Comparison of ENCODE assay signal across 17 mouse cellular contexts in genomic region chr3:37667736-37668135, GRCm38 (mm10). TPM values are rescaled to one million over a fixed set of nuclear protein-coding genes. Genes with fewer than 3 reads are reported as not detected.
A peak's percentile ranks its signal among the peaks of the same experiment; 100 is the strongest.
DNase-seq lines count a peak whose midpoint lies in the region; ATAC-seq and TF ChIP-seq lines count a peak whose summit lies in the region.
"Had no signal": no experiment of that assay in that cellular context is flagged by ENCODE, and none has a peak within 500 bp of the region (broad histone marks: within the 10 kb centered on the region; RNA-seq: fewer than 3 reads in every experiment).

No protein-coding gene starts in this region.

- no peak for ATAC-seq in intestine, embryonic 16.5 days
- no peak for ATAC-seq in intestine, embryonic 15.5 days
- ATAC-seq in midbrain, embryonic 13.5 days, result no peak
- ATAC-seq in stomach, postnatal 0 days (ENCODE audit: low FRiP score, low TSS enrichment), result no peak

- WGBS in intestine, embryonic 16.5 days, result 36% methylated on average over 7 of the region's 7 CpGs
- WGBS in intestine, embryonic 15.5 days, result 40% methylated on average over 7 of the region's 7 CpGs
- WGBS in midbrain, embryonic 10.5 days, result 36% methylated on average over 7 of the region's 7 CpGs
- 30% methylated on average over 7 of the region's 7 CpGs for WGBS in midbrain, embryonic 13.5 days
- 33% methylated on average over 7 of the region's 7 CpGs for WGBS in stomach, postnatal 0 days

- no peaks in the 10 kb centered on the region for H3K36me3 ChIP-seq in intestine, embryonic 16.5 days (ENCODE audit: control insufficient read depth, insufficient read depth, low read length)
- peaks cover 4% of the 10 kb centered on the region; the same call in 1 of the 2 replicates for H3K36me3 ChIP-seq in intestine, embryonic 15.5 days
- H3K36me3 ChIP-seq in midbrain, embryonic 10.5 days, result peaks cover 7% of the 10 kb centered on the region; the same call in 1 of the 2 replicates
- H3K36me3 ChIP-seq in midbrain, embryonic 13.5 days, result peaks cover 3% of the 10 kb centered on the region; the same call in 1 of the 2 replicates
- no peaks in the 10 kb centered on the region; the same call in 1 of the 2 replicates for H3K36me3 ChIP-seq in stomach, postnatal 0 days (ENCODE audit: control insufficient read depth, insufficient read depth, low read length)
- H3K36me3 ChIP-seq: G1E; midbrain, embryonic 12.5 days had no signal

- no peak overlapping the region for H3K4me2 ChIP-seq in intestine, embryonic 16.5 days (ENCODE audit: low read depth, low read length)
- no peak overlapping the region for H3K4me2 ChIP-seq in intestine, embryonic 15.5 days (replicated peaks)
- no peak overlapping the region for H3K4me2 ChIP-seq in midbrain, embryonic 13.5 days (replicated peaks)
- H3K4me2 ChIP-seq in stomach, postnatal 0 days (replicated peaks; ENCODE audit: low read depth), result no peak overlapping the region
- H3K4me2 ChIP-seq: heart, embryonic 11.5 days; limb, embryonic 13.5 days; midbrain, embryonic 12.5 days had no signal

- H3K9ac ChIP-seq in intestine, embryonic 16.5 days (ENCODE audit: low read depth, low read length), result no peak overlapping the region
- no peak overlapping the region for H3K9ac ChIP-seq in intestine, embryonic 15.5 days
- no peak overlapping the region for H3K9ac ChIP-seq in midbrain, embryonic 13.5 days (replicated peaks)
- H3K9ac ChIP-seq in stomach, postnatal 0 days (ENCODE audit: low read length), result no peak overlapping the region
- H3K9ac ChIP-seq: limb, embryonic 13.5 days; liver, embryonic 14.5 days; midbrain, embryonic 12.5 days had no signal

- no peak for TF ChIP-seq EP300 in stomach, postnatal 0 days (optimal IDR thresholded peaks at IDR 0.05)

- intact Hi-C loops in left cerebral cortex, postnatal 4 days (cut with DNase I), result no loop called here

- no peak overlapping the region for H3K4me3 ChIP-seq in intestine, embryonic 16.5 days (ENCODE audit: low read length)
- H3K4me3 ChIP-seq in intestine, embryonic 15.5 days (replicated peaks), result no peak overlapping the region
- no peak overlapping the region for H3K4me3 ChIP-seq in midbrain, embryonic 10.5 days
- H3K4me3 ChIP-seq in midbrain, embryonic 13.5 days (replicated peaks), result no peak overlapping the region
- H3K4me3 ChIP-seq in stomach, postnatal 0 days (ENCODE audit: low read depth, low read length), result no peak overlapping the region
- H3K4me3 ChIP-seq: limb, embryonic 13.5 days; midbrain, embryonic 12.5 days had no signal

- TF ChIP-seq CTCF in stomach, postnatal 0 days (IDR thresholded peaks at IDR 0.05; ENCODE audit: low read depth), result peak; percentile 17; the same call in 1 of the 2 replicates

- H3K27ac ChIP-seq in intestine, embryonic 16.5 days (ENCODE audit: low read length), result 0 out of 2 replicates have a peak overlapping the region, but pooled peaks have one; percentile 13
- H3K27ac ChIP-seq in intestine, embryonic 15.5 days, result no peak overlapping the region
- H3K27ac ChIP-seq in midbrain, embryonic 10.5 days (replicated peaks), result peak overlapping the region; percentile 81
- H3K27ac ChIP-seq in midbrain, embryonic 13.5 days, result no peak overlapping the region
- H3K27ac ChIP-seq in stomach, postnatal 0 days (replicated peaks), result no peak overlapping the region
- H3K27ac ChIP-seq: limb, embryonic 13.5 days; liver, embryonic 14.5 days had no signal

- H3K4me1 ChIP-seq in intestine, embryonic 16.5 days (ENCODE audit: control insufficient read depth, insufficient read depth, low read length), result peaks cover 22% of the 10 kb centered on the region
- peaks cover 22% of the 10 kb centered on the region for H3K4me1 ChIP-seq in intestine, embryonic 15.5 days (replicated peaks)
- H3K4me1 ChIP-seq in midbrain, embryonic 10.5 days, result peaks cover 44% of the 10 kb centered on the region
- H3K4me1 ChIP-seq in midbrain, embryonic 13.5 days (replicated peaks), result peaks cover 25% of the 10 kb centered on the region
- H3K4me1 ChIP-seq in stomach, postnatal 0 days (replicated peaks; ENCODE audit: control insufficient read depth, insufficient read depth), result no peaks in the 10 kb centered on the region

- DNase-seq in midbrain, embryonic 10.5 days (ENCODE audit: low spot score), result no peak
- DNase-seq in ZHBTc4 (ENCODE audit: low read depth, low spot score), result peak; percentile 85
- DNase-seq in stomach, postnatal 0 days (ENCODE audit: low spot score), result no peak
- no peak for DNase-seq in left cerebral cortex, postnatal 4 days
- DNase-seq: adrenal gland, adult 2 months; cerebellum, postnatal 14 days; kidney, adult 2 months; lung, postnatal 4 days had no signal

- H3K27me3 ChIP-seq in intestine, embryonic 16.5 days (replicated peaks; ENCODE audit: control insufficient read depth, insufficient read depth, low read length), result no peaks in the 10 kb centered on the region
- no peaks in the 10 kb centered on the region for H3K27me3 ChIP-seq in intestine, embryonic 15.5 days (replicated peaks)
- peaks cover 90% of the 10 kb centered on the region for H3K27me3 ChIP-seq in midbrain, embryonic 10.5 days (ENCODE audit: low read depth, poor library complexity, severe bottlenecking)
- peaks cover 63% of the 10 kb centered on the region for H3K27me3 ChIP-seq in midbrain, embryonic 13.5 days
- H3K27me3 ChIP-seq in stomach, postnatal 0 days (ENCODE audit: control insufficient read depth, insufficient read depth, low read length), result no peaks in the 10 kb centered on the region
- H3K27me3 ChIP-seq: limb, embryonic 13.5 days had no signal

- H3K9me3 ChIP-seq in intestine, embryonic 16.5 days (ENCODE audit: control insufficient read depth, low read length), result peaks cover 14% of the 10 kb centered on the region
- no peaks in the 10 kb centered on the region for H3K9me3 ChIP-seq in intestine, embryonic 15.5 days
- H3K9me3 ChIP-seq in midbrain, embryonic 10.5 days (replicated peaks), result peaks cover 27% of the 10 kb centered on the region
- peaks cover 20% of the 10 kb centered on the region for H3K9me3 ChIP-seq in midbrain, embryonic 13.5 days
- no peaks in the 10 kb centered on the region for H3K9me3 ChIP-seq in stomach, postnatal 0 days (ENCODE audit: control insufficient read depth, low read length)
- H3K9me3 ChIP-seq: G1E had no signal

RNA-seq across cellular contexts. Expression of gene Spry1, which starts 28.0 kb away (rescaled TPM):
- 11.3 and 13.4 TPM in 2 replicates for polyA plus RNA-seq in intestine, embryonic 16.5 days (2015; fragmentation: Nextera tagmentation; extraction: Ambion mirVana)
- 13.4 and 14.2 TPM in 2 replicates for polyA plus RNA-seq in intestine, embryonic 15.5 days (2015; fragmentation: Nextera tagmentation; extraction: Ambion mirVana)
- polyA plus RNA-seq in midbrain, embryonic 10.5 days (2016; fragmentation: Nextera tagmentation; extraction: Ambion mirVana), result 18.2 and 19.6 TPM in 2 replicates
- 5.8 and 7.3 TPM in 2 replicates for polyA plus RNA-seq in midbrain, embryonic 13.5 days (2015; fragmentation: Nextera tagmentation; extraction: Ambion mirVana)
- 9.4 and 14.1 TPM in 2 replicates for polyA plus RNA-seq in stomach, postnatal 0 days (2015; fragmentation: Nextera tagmentation; extraction: Ambion mirVana)
- total RNA-seq in left cerebral cortex, postnatal 4 days (2021), result 10 to 100 TPM; 15.2 to 15.6 TPM

RNA-seq across cellular contexts. Expression of gene Gm5148, which starts 56.6 kb away (rescaled TPM):
- polyA plus RNA-seq in intestine, embryonic 16.5 days (2015; fragmentation: Nextera tagmentation; extraction: Ambion mirVana), result 4.0 and 5.9 TPM in 2 replicates
- 4.8 and 5.1 TPM in 2 replicates for polyA plus RNA-seq in intestine, embryonic 15.5 days (2015; fragmentation: Nextera tagmentation; extraction: Ambion mirVana)
- polyA plus RNA-seq in midbrain, embryonic 10.5 days (2016; fragmentation: Nextera tagmentation; extraction: Ambion mirVana), result 2.6 and 2.9 TPM in 2 replicates
- 6.0 and 9.6 TPM in 2 replicates for polyA plus RNA-seq in midbrain, embryonic 13.5 days (2015; fragmentation: Nextera tagmentation; extraction: Ambion mirVana)
- 4.9 and 5.7 TPM in 2 replicates for polyA plus RNA-seq in stomach, postnatal 0 days (2015; fragmentation: Nextera tagmentation; extraction: Ambion mirVana)
- 1 to 10 TPM; 1.5 to 2.8 TPM for total RNA-seq in left cerebral cortex, postnatal 4 days (2021)
- total RNA-seq: heart, postnatal 25 days had no signal

Comparison
In these comparisons a context has a peak if more than half of its experiments do, and no peak if none do; other contexts are left out.
1. H3K27ac ChIP-seq: peak in intestine, embryonic 16.5 days (single experiment) and midbrain, embryonic 10.5 days (single experiment); none in intestine, embryonic 15.5 days (single experiment), midbrain, embryonic 13.5 days (single experiment) and stomach, postnatal 0 days (single experiment).